Mouse (Mus musculus) brain, adult 2 months (tissue): ENCODE measurements around the gene Ebf1.

ENCODE experiments used
- DNase-seq: peaks from one replicate; pipeline ENCODE4 v3.0.0; 2011; ENCODE audit warnings: low read depth, low spot score

Gene Ebf1

DNA sequence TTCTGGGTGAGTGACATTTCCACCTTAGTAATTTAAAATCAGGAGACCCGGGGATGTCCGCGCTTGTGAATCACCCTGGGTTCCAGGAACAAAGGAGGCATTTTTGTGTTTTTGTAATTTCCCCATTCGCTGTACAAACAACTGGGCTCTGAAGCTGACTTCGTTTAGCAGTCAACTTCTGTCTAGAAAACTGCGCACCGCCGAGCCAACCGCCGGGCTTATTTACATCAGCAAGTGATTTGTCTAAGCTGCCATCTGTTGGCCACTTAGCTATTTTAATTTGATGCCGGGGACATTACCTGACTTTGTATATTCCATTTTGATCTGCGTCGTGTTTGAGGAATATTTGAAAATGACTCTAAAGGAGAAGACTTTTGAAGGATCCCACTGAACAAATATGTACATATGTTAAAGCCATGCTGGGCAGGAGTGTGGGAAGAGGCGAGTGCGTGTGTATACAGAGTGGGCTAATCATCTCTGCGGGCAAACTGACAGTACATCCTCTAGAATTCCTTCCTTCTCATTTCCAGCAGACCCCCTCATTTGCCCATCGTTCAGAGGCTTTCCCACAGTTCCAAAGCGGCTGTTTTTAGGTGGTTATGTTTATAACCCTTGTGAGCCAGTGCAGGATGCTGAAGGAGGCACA lies 216.4 kb downstream of the Ebf1 start:
- DNase-seq, result peak; percentile 33

DNA sequence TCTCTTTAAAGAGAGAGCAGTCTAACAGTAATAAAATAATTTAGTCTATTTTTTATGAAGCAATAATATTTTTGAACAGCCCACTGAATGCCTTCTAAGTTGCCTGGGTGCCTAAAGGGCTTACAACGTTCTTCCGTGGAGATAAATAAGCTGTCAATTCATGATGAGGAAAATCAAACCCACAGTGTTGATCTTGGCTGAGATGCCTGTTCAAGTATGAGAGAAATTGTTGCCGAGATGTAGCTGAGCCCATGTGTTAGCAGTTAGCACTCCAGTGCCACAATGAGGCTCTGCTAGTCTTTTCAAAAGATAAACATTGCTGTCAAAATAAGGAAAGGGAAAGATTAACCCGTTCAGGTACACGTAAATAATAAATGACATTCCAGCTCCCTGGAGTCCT lies 218.0 kb downstream of the Ebf1 start:
- no peak for DNase-seq

DNA sequence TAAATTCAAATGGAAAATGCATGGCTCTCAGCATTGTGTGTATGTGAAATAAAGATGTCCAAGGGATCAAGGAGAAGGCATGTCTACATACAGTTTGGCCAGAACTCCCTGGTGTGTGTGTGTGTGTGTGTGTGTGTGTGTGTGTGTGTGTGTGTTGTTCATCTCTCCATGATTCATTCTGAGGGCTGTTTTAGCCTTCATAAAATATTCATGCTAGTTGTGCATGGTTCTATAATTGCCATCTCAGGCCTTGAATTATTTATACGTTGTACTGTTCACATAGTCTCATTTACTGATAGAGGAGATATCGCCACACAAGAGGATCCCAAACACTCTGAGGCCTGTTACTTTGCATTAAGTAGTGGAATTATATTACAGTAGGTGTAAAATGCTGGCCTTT lies 220.5 kb downstream of the Ebf1 start:
- DNase-seq, result no peak

DNA sequence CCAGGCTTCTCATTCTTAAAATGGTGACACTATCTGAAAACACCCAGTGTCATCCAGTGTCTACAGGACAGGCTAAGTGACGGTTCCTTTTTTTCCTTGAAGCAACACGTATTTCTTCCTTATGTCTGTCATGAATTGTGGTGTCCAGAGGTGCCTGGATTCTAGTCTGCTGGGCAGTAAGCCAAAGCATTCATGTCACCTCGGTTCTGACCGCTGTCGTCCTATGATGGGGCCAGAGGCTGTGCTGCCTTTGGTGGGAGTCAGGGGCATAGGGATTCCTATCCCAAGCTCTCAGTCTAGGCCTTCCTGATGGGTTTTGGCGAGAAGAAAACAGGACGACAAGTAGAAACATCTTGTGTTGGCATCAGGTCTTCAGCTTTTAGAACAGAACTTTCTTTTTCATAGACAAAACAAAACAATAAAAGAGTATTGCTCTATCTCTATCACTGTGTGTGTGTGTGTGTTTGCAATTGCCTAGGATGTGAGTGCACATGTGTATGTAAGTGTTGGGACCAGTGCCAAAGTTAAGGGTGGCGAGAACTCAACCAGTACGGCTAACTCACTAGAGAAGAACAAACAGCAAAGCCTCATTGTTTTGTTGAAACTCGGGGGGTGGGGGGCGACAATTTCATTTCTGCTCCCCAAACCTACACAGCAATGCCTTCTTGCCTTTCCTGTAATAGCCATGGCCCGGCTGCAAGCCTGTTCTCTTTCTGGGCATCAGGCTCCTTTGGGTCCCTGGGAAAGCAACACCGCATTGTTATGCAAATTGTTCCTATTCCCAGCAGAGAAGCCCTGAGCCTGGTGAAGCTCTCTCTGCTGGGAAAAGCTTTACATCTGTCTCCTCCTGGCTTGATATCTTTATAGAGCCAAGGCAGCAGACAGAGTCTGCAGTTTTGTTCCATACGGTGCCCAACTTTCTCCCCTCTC lies 224.3 kb downstream of the Ebf1 start:
- DNase-seq, result peak; percentile 10

DNA sequence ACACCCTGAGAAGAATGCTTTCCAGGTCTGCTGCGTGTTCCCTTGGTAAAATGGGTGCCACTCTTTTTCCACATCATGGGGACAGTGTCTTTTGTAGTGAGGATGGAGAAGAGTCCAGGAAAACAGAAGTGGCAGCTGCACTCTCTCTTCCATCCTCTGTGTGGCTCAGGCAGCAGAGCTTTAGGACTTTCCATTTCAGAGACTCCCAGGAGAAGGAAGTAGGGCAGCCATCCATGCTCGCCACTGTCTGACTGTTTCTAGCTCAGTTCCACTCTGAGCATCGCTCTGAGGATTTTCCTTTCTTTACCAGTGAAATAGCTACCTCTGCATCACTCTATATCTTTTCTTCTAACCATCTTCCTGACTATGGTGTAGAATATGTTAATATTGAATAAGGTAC lies 234.8 kb downstream of the Ebf1 start:
- DNase-seq, result peak; percentile 17

DNA sequence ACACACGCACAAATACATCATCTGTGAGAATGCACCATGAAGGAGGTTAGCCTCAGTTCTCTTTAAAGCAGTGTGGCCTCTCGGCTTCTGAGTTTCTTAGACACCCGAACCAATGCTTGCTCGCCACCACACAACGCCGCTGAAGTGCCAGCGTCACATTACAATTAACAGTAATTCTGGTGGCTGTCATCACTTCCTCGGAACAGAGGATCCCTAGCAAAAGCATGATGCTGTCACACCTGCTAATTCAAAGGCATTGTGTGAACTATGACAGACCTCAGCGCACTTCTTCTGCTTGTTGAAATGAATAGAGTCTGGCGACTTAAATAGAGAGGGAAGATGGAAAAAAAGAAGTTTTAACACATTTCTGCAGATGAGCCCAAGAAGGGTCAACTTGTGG lies 235.8 kb downstream of the Ebf1 start:
- no peak for DNase-seq

DNA sequence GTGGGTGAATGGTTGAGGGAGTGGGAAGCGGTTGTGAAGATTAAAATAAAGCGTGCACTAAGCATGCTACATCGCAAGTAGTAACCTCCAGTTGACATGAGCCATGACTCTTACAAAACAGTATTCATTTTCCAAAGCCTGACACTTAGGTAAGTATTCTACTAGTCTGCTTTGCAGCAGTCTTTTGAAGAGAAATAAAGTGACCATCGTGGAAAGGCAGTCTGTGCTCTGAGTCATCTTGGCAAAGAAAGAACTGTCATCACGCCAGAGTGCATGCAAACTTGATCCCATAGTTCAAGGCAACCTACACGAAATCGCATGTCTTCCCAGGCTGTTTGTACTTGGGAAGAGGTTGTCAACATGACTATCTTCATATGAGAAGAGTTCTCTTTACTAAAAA lies 237.4 kb downstream of the Ebf1 start:
- peak; percentile 29 for DNase-seq

DNA sequence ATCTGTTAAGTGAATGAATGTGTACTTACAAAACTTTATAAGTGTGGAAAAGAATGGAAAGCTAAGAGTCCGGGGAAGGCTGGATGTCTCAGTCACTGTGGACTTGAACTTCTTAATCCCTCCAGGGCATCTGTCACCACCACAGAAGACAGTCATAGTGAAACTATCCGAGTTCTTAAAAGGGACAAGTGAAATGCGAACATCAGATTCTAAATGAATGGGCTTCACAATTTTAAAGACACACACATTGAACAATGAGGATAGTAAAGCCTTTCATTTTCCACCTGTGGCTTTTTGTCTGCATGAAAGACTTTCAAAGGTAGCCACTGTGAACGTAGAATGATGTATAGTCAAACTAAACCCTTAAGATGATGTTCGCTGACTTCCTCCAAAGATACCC lies 244.0 kb downstream of the Ebf1 start:
- no peak for DNase-seq

DNA sequence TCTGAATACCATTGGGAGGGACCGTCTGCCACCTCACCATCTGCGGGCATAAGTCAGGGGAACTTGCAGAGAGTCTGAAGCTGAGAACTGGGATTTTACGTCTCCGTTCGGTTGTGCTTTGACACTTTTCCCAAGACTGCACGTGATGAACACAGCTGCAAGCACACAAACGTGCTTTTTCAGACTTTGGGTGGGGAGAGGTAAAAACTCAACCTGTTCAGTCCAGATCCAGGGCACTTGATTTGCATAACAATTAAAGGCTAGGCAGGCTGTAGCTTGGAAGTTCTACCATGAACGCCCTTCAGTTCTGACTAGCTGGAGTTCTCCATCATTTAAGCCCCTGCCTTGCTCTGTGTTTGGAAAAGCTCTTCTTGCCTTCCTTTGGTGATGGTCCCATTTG lies 246.8 kb downstream of the Ebf1 start:
- DNase-seq, result no peak

DNA sequence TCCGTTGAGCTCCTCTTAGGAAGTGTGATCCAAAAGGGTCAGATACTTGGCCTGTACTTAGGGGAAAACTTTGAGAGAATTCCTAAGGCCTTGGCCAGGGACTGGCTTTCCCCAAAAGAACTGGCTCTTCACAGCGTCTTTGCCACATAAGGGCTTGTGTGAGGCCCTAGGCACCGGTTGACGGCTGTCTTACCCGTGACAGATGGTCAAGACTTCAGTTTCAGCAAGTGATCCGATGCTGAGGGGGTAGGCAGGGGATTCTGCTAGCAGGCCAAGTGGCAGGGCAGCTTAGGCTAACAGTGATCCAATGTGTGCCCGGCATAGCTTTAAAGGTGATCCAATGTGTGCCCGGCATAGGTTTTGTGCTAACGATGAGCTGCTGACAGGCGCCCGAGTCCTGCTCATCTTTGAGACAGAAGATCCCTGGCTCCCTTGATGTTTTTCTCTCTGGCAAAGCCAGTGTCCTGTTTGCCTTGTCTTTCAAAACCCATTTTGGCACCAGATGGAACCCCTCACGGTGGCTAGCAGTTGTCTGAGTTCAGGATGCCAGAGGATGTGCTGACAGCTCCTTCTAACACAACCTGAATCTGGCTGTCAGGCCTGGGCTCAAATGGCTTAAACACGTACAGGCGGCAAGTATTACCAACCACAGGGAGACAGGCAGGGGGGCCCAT lies 249.5 kb downstream of the Ebf1 start:
- DNase-seq, result peak; percentile 92

DNA sequence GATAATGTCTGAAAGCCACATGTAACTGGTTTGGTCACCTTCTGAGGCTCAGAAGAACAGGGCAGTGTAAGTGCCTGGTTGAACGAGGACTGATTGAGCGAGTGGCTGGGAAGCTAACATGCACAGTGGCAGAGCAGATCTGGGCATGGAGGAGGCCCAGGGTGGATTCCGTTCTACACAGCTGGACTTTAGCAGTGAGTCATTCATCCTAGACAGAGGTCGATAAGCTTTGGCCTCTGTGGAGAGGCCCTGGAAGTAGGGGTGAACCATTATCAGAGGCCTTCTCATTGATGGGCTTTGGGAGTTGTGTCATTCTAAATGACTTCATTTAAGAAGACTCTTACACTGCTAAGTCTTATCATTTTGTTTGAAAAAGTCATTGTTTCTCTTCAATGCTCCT lies 250.3 kb downstream of the Ebf1 start:
- DNase-seq, result no peak

DNA sequence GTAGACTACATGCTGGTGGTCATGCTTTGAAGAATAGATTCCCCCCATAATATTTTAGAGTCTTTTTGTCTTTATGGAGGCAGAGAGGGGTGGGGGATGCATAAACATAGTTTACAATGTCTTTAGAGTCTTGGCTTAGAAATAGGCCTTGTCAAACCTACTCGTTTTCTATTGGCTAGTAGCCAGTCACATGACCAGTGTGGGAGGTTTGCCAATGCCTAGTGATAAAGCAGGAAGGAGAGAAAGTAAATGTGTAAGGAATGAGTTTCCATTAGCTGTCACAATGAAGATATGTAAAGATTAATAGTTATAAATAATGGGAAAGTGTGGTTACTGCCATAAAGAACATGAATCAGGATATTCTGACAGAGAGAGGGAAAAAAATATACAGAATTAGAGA lies 256.8 kb downstream of the Ebf1 start:
- DNase-seq, result no peak

DNA sequence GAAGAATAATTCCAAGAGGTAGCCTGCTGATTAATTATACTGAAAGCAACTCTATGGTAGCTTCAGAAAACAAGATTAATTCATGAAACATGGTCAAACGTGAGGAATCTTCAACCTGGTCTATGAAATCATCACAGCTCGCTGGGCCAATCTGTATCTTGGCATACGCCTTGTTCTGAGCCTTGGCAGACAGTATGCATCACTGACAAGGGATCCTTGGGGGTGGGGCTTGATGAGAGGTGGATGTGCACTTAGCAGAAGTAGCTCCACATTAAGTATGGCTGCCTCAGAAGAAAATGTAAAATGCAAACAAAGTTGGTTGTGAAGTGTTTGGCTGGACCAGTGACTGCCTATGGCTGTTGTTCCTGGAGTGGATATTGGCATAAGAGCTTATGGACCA lies 258.1 kb downstream of the Ebf1 start:
- peak; percentile 16 for DNase-seq

DNA sequence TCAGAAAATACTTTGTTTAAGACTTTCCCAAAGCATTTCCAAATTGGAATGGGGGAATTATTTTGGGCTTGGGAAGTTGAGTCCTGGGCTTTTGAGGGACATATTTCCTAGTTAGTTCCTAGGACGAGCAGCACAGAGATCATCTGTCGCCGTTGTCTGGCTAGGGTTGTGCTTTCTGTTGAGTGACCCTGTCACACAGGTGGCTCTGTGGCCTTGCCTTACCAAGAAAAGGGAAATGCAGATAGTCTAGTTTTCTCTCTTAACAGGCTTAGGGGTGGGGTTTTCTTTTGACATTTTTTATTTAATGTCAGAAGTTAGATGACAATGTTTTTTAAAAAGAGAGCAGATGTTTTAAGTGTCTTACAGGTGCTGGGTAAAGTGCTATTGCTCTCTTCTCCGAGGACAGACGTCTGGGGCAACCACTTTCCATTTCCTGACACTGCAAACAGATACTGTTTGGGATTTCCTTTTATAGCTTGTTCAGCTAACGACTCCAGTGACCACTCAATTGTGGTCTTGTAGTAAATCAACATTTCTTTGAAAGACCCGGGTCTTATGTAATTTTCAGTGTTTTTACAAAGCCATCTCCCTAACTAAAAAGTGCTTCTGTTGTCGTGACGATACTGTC lies 264.1 kb downstream of the Ebf1 start:
- no peak for DNase-seq

DNA sequence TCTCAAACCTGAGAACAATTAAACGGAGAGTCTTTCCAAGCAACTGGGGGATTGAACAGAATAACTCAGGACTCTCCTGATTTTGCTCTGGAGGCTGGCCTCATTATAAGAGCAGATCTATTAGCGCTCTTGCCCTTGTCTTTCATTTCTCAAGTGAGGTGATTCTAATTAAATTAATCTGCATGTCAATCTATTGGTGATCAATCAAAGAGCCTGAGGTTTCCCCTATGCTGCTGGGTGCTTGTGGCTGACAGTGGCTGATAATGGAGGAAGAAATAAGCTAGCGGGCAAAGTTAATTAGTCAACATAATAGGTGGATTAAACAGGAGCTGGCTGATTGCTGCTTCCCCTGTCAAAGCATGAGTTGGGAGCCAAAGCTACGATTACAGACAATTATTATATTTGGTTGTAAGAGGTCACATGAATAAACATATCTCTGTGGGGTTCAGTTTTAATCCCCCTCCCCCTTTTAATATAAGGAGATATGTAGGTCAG lies 265.4 kb downstream of the Ebf1 start:
- DNase-seq, result no peak

DNA sequence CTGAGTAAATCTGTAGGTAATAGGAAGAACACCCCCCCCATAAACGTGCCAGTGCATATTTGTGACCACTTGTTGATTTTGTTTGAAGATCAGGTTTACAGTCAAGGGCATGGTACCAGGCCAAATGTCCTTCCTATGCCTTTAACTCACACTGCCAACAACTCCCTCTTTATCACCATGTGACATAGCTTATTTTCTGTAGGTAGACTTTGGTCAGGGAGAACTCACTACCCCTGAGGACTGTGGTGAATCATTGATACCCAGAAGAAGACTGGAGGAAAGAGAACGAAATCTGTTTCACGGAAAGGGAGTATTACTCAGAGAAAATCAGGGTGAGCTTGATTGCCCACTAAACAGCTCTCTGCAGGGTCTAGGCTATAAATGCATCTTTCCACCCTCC lies 267.2 kb downstream of the Ebf1 start:
- DNase-seq, result no peak

DNA sequence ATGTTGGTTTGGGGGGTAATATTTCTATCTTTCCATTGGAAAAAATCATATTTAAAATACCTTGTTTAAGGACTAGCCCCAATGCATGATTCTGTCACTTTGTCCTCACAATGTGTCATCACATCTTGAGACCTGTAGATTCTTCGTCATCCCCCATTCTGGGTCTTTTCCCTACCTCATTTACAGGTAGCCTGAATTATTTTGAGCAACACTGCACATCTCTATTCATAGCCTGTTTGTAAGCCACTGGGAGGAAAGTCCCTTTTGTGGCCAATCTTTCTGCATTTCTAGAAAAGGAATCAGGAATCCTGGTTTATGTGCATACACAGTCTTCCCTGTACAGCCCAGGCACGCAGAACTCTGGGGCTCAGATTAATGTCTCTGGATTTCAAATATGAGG lies 269.8 kb downstream of the Ebf1 start:
- DNase-seq, result no peak

DNA sequence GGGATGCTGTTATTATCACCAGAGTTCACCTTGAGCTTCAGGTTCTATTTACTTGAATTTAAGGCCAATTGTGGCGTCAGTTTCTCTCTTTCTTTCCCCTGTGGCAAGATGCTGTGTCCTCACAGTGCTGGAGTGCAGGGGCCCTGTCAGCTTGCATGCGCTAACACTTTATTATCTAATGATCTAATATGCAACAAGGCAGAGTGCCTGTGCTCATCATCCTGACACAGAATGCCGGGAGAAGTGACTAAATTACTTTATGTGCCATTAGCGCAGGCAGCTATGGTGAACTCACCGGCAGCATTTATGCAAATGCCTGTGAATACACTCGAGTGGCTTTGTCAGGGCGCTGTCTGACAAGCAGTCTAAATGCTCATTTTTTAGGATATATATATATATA lies 270.6 kb downstream of the Ebf1 start:
- no peak for DNase-seq

DNA sequence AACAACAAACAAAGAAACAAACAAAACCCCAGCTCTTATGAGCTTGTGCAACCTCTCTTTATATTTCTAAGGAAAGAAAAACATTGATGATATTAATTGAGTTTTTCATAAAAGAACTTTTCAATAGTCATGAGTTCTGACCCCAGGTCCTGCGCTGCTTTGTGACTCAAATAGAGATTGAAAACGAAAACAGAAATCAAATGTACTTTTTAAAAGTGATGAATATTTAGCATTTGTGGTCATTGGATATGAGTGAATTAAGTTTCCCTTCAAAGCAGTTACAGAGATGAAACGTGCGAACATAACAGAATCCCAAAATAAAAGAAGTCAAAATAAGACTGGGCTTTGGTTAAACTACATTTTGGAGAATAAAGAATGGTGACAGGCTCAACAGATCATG lies 271.3 kb downstream of the Ebf1 start:
- DNase-seq, result no peak

DNA sequence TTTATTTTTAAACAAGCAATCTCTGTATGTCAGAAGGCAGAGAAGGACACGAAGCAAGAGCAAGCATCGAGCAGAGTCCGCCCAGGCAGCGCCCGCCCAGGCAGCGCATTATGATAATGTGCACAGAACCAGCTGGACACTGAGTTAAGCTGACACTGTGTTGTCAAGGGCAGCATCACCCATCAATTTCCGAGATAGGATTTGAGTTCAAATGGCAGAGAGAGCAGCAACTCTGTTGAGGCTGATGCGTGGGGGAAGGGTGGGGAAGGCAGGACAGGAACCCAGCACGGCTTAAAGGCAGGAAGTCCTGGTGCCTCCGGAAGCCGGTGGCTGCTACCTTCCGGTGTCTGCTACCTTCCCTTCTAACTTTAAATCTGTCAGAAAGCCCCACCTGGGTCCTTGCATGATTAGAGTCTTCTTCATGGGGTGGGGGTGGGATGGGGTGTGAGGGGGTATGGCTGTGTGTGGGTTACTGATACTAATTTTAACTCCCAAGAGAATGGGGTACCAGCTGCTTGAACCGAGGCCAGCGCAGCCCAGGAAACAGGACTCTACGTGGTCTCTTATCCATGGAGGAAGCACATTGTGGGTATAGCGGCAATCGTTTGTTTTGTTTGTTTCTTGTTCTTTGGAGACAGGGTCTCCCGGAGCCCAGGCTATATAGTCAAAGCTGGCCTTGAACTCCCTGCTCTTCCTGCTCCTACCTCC lies 275.9 kb downstream of the Ebf1 start:
- no peak for DNase-seq

DNA sequence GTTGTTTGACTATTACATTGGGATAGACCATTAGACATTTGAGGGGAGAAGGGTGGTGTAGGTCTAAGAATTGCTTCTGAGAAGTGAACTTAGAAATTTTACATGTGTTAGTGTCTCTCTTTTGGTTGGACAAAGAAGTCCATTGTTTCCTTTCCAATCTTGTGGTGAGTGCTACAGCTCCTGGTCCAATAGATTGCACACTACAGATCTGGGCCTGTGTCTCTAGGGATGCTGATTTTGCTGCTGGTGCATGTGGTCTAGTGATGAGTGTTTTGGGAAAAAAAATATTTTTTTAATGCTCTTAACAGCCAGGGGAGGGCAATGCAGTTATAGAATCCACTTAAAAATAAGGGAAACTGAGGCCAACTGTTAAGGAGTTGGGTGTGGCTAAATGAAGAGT lies 276.9 kb downstream of the Ebf1 start:
- DNase-seq, result no peak
